Mouse (Mus musculus) embryonic stem cell, embryonic (primary cell): ENCODE measurements at regions not wholly inside any gene's neighbourhood (a gene's known extent, or its start where the extent isn't known, plus 50 kb on each side); places are given as distances from the start of the nearest gene placed in this dataset.

ENCODE experiments used
- CTCF ChIA-PET, 4 experiments: fragments of 300-600 bp in 2 of 4; fragments of 350-600 bp in 2 of 4; sonication (Branson Sonifier 250); formaldehyde crosslinking; loops; one replicate each; lab custom pipeline; 2022; ENCODE audit warnings: inconsistent platforms in 2 of 4; lab: Charles Lee
- POLR2A ChIA-PET, 4 experiments: fragments of 300-600 bp in 2 of 4; fragments of 350-600 bp in 2 of 4; sonication (Branson Sonifier 250); formaldehyde crosslinking; loops; one replicate each; lab custom pipeline; 2022; ENCODE audit warnings: antibody characterized with exemption in 4 of 4, inconsistent platforms in 1 of 4; lab: Charles Lee

- ChIA-PET POLR2A (no interaction called here), CTCF (no interaction called here)
Measured at GRCm38 (mm10) chr2:117399487-117399886, 56.7 kb upstream of the Rasgrp1 start.

GRCm38 (mm10) chr2:117403425-117404175 is 60.8 kb upstream of the Rasgrp1 start:
- POLR2A ChIA-PET: no interaction called here
- CTCF ChIA-PET: no interaction called here

- ChIA-PET POLR2A (no interaction called here), CTCF (no interaction called here)
Measured at GRCm38 (mm10) chr2:117405453-117405852, 62.7 kb upstream of the Rasgrp1 start.

- CTCF ChIA-PET: no interaction called here
Measured at GRCm38 (mm10) chr2:117408241-117408640, 65.4 kb upstream of the Rasgrp1 start.

GRCm38 (mm10) chr2:117412045-117412606 is 69.3 kb upstream of the Rasgrp1 start:
- POLR2A ChIA-PET: no interaction called here
- CTCF ChIA-PET: interaction anchor here in 2 of 4 experiments (0.6 to 0.8 kb wide), 3 partner anchors 148 to 1120 kb away, joined by 3 to 6 read pairs (median 4); no protein-coding TSS in a partner anchor

More at GRCm38 (mm10) chr2:117408241-117408640, 65.4 kb upstream of the Rasgrp1 start:
- POLR2A ChIA-PET: interaction anchor here in 1 of 4 experiments (0.6 kb wide), 1 partner anchor 689 kb away, joined by 3 read pairs; no protein-coding TSS in a partner anchor

- ChIA-PET POLR2A (no interaction called here), CTCF (no interaction called here)
Measured at GRCm38 (mm10) chr2:117417229-117417970, 74.6 kb upstream of the Rasgrp1 start.

- ChIA-PET POLR2A (no interaction called here), CTCF (no interaction called here)
Measured at GRCm38 (mm10) chr2:117418121-117418615, 75.4 kb upstream of the Rasgrp1 start.

GRCm38 (mm10) chr2:117418711-117419110 is 75.9 kb upstream of the Rasgrp1 start:
- POLR2A ChIA-PET: no interaction called here
- CTCF ChIA-PET: interaction anchor here in 2 of 4 experiments (0.9 to 2.5 kb wide), 3 partner anchors 155 to 188 kb away, joined by 3 to 8 read pairs (median 3); no protein-coding TSS in a partner anchor

GRCm38 (mm10) chr2:117421376-117421775 is 78.6 kb upstream of the Rasgrp1 start:
- POLR2A ChIA-PET: no interaction called here

GRCm38 (mm10) chr2:117422756-117423155 is 80.0 kb upstream of the Rasgrp1 start:
- POLR2A ChIA-PET: no interaction called here
- CTCF ChIA-PET: interaction anchor here in 1 of 4 experiments (0.6 kb wide), 1 partner anchor 8 kb away, joined by 3 read pairs; no protein-coding TSS in a partner anchor

More at GRCm38 (mm10) chr2:117421376-117421775, 78.6 kb upstream of the Rasgrp1 start:
- CTCF ChIA-PET: no interaction called here

- ChIA-PET CTCF (interaction anchor here in 1 of 4 experiments (0.7 kb wide), 1 partner anchor 68 kb away, joined by 3 read pairs; no protein-coding TSS in a partner anchor), POLR2A (no interaction called here)
Measured at GRCm38 (mm10) chr2:117429205-117429604, 86.4 kb upstream of the Rasgrp1 start.

- POLR2A ChIA-PET: no interaction called here
Measured at GRCm38 (mm10) chr2:117432010-117432409, 89.2 kb upstream of the Rasgrp1 start.

GRCm38 (mm10) chr2:117432923-117433322 is 90.1 kb upstream of the Rasgrp1 start:
- ChIA-PET CTCF (interaction anchor here in 2 of 4 experiments (0.5 to 1.5 kb wide), 3 partner anchors 18 to 202 kb away, joined by 3 to 4 read pairs (median 3); no protein-coding TSS in a partner anchor), POLR2A (no interaction called here)

More at GRCm38 (mm10) chr2:117432010-117432409, 89.2 kb upstream of the Rasgrp1 start:
- CTCF ChIA-PET: interaction anchor here in 2 of 4 experiments (0.7 to 1.5 kb wide), 2 partner anchors 65 to 201 kb away, joined by 3 read pairs; no protein-coding TSS in a partner anchor

- POLR2A ChIA-PET: no interaction called here
Measured at GRCm38 (mm10) chr2:117433482-117433881, 90.7 kb upstream of the Rasgrp1 start.

GRCm38 (mm10) chr2:117438079-117438478 is 95.3 kb upstream of the Rasgrp1 start:
- ChIA-PET POLR2A (no interaction called here), CTCF (interaction anchor here in 1 of 4 experiments (0.6 to 0.7 kb wide), 2 partner anchors 182 to 369 kb away, joined by 3 to 6 read pairs; no protein-coding TSS in a partner anchor)

More at GRCm38 (mm10) chr2:117433482-117433881, 90.7 kb upstream of the Rasgrp1 start:
- CTCF ChIA-PET: interaction anchor here in 1 of 4 experiments (1.1 to 1.5 kb wide), 2 partner anchors 17 to 202 kb away, joined by 3 read pairs; no protein-coding TSS in a partner anchor

GRCm38 (mm10) chr2:117438586-117439371 is 96.0 kb upstream of the Rasgrp1 start:
- CTCF ChIA-PET: interaction anchor here in 2 of 4 experiments (0.6 to 0.7 kb wide), 3 partner anchors 182 to 368 kb away, joined by 3 to 6 read pairs (median 6); no protein-coding TSS in a partner anchor
- POLR2A ChIA-PET: no interaction called here

- ChIA-PET CTCF (no interaction called here), POLR2A (no interaction called here)
Measured at GRCm38 (mm10) chr2:117439372-117440183, 96.8 kb upstream of the Rasgrp1 start.
